Mouse (Mus musculus) kidney, postnatal 4 days (tissue): ENCODE results near the gene Hnf4a.
A peak's percentile ranks its signal among the peaks of the same experiment; 100 is the strongest.
"Not testable (repeated sequence)": the region's sequence is repeated elsewhere in the genome, so short reads cannot be mapped to it uniquely, and the experiment has no call there.

Experiments
- DNase-seq, 2 experiments: peaks; one replicate each; pipeline ENCODE4 v3.0.0; 2021; ENCODE audit warnings: mixed read lengths in 2 of 2

The Hnf4a gene

DNA sequence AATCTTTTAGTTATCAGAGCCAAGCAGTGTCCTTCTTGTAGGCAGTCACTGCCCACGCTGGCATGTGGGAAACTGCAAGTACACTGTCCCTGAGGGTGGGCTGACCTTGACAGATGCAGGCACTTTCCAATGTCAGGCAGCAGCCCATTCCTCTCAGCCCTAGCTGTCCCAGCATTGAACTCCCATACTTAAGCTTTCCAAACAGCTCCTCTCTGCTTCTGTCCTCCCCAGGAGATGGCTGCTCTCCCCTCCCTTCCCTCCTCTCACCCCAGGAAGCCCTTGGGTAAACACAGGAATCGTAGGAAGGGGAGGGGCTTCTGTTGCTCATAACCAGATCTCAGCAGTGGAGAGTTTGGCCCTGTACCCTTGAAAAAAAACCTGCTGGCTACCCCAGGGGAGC lies 88.5 kb downstream of the Hnf4a start:
- peak in 1 of 2 experiments; percentile 26 for DNase-seq

DNA sequence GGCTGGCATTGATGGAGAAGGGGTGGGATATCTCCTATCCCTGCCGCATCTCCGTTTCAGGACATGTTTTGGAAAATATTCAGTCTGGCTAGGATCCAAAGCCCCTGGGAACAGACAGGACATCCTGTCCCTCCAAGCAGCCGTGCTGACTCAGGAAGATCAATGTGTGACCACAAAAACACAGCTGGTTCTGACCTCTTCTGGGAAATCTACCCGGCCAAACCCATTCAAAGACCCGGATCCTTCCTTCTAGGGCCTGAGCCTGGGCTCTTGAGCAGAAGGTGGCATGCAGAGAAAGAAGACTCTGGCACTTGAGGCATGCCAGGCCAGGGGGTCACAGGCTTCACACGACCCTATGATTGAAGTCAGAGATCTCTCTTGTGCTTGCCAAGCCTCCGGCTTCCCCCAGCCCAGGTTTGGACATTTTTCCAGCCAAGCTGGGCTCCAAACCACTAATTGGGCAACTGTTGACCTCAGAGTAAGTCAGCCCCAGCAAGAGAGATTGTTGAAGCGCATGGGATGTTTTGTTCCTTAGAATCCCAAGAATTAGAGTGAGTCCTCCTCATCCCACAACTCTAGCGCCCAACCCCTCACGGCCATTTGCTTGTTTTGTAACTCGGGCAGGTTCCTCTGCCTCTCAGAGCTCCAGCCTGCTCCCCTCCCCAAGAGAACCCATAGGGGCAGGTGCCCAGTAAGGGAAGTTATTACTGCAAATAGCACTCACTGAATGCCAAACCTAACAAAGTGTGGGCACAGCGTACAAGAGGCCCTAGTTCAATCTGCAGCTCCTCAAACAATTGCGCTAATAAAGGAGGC lies 89.7 kb downstream of the Hnf4a start:
- peak; percentile 32 to 62 for DNase-seq

DNA sequence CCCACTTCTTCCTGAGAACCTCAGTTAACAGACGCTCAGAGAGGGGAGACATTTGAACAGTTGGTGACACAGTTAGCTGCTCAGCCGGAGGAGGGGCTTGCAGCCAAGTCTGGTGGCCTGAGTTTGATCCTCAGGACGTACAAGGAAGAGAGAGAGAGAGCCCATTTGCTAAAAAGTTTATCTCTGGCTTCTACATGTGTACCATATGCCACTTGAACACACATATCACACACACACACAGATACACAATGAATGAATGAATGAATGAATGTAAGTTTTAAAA lies 90.2 kb downstream of the Hnf4a start:
- no peak for DNase-seq

DNA sequence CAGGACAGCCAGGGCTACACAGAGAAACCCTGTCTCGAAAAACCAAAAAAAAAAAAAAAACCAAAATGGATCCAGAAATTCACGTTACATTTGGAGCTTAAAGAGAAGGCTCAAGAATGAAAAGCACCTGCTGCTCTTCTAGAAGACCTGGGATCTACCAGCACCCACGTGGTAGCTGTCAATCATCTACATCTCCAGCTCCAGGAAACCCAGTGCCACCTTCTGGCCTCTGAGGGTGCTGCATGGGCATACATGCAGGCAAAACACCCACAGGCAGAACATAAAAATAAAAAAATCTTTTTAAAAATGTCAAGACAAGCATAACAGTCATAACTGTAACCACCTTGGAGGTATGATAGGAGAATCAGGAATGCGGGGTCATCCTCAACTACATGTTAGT lies 91.1 kb downstream of the Hnf4a start:
- DNase-seq, result peak; percentile 79 to 86

DNA sequence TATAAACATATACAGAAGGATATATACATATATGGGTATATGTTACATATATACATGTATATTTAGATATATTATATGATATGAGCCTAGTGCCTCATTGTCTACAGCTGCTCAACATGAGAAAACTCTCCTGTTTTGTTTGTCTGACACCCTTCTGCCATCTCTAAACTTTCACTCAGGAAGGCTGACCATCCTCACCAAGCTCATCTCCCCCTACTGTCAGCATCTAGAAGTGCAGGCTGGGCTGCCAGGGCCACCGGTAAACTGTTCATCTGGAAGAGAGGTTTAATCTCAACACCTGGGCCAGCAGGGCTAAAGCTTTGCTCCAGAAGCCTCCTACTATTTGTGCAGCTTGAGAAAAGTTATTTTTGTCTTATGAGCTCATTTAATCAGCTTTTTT lies 92.6 kb downstream of the Hnf4a start:
- DNase-seq, result peak; percentile 82 to 84

DNA sequence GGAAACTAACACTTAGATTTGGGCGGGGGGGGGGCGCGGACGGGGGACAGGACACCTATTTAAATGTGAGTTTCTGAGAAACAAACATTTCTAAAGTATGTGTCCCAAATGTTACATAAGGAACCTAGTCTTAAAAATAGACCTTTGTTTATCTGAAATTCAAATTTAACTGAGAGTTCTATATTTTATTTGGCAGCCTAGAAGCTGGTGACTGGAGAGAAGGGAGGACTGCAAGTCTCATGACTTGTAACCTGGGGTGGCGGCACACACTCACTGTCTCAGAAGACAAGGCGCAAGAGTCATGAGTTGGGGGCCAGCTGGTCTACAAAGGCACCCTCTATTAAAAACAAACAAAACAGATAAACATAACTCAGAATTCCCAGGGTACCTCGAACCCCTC lies 94.5 kb downstream of the Hnf4a start:
- no peak for DNase-seq

DNA sequence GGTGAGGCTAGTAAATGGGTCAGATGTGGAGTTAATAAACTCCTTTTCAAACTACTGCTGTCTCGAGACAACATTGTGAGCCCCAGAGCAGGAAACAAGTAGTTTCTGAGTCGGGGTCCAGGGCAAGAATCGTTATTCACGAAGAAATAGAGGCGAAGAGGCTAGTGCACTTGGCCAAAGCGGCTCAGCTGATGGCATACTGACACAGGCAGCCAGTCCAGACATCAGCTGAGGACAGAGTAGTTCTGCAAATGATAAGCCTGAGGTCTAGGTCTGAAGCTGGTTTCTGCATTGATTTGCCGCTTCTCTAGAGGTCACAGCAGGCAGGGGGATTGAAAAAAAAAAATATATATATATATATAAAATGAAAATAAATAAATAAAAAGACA lies 95.1 kb downstream of the Hnf4a start:
- no peak for DNase-seq

DNA sequence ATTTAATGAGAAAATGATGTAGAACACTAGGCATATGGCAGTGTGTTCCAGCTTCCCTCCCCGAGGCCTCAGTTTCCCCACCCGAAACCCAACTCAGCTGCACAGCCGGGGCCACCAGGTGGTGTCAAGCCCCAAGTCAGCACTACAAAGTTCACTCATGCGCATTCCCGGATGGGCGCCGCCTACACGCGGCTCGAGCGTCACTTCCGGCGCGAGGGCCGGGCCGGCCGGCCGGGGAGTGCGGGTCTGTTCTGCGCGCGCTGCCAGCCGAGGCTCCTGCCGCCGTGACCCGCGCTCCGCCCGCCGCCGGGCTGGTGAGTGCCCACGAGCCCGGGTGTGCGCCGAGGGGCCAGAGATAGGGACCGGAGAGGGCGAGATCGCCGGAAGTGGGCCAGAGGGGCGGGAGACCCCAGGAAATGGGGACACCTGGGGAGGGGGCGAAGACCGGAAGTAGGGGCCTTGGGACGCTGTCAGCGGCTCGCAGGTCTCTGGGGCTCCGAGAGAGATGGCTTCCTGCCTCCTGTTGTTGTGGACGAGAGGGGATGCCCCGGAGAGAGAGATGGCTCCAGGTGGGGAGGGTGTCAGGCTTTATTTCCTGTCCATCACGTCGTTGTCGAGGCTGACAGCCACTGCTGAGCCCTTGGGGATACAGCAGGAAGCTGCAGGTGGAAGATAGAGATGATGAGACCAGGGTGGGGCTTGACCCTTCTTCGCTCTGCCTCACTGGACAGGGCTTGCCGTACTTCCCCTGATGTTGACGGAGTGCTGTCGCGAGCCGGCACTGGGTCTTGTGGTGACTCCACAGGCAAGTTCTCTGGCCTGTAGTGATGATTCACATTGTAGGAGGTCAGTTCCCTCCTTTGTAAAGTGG lies 95.7 kb downstream of the Hnf4a start, which contains the start of gene Ttpal:
Gene Ttpal (plus strand): TSS at position 214 of the 871 bp plus-strand sequence.
- DNase-seq, result peak; percentile 90 to 94

DNA sequence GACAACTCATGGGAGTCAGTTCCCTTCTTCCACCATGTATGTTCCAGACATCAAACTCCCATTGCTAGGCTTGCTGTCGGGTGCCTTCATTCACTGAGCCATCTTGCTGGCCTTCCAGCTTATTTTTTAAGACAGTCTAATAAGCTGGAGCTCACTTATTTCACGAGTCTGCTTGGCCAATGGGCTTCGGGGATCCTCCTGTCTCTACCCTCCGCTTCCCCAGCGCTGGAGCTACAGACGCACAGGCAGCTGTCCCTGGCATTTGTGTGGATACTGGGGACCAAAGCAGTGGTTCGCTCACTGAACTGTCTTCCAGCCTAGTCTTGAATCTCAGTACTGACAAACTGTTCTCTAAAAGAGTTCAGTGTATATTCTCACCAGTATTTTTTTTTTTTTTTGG lies 99.6 kb downstream of the Hnf4a start:
- no peak for DNase-seq

DNA sequence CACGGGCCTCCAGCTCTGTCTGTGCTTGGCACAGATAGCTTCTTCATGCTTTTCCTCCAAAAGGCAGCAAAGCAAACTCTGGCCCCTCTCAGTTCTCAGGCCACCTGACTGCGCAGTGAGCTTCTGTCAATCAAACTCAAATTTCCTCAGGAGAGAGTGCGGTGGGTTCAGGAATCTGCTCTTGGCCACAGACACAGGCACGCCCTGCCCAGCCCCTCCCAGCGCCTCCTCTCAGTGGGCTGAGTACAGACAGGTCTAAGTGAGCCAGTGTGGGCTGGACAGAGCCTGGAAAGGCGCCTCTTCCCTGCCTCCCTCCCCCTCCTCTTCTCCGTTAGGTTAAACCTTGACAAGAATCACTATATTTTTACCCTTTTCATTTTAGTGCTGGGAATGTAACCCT lies 101.4 kb downstream of the Hnf4a start:
- no peak for DNase-seq

DNA sequence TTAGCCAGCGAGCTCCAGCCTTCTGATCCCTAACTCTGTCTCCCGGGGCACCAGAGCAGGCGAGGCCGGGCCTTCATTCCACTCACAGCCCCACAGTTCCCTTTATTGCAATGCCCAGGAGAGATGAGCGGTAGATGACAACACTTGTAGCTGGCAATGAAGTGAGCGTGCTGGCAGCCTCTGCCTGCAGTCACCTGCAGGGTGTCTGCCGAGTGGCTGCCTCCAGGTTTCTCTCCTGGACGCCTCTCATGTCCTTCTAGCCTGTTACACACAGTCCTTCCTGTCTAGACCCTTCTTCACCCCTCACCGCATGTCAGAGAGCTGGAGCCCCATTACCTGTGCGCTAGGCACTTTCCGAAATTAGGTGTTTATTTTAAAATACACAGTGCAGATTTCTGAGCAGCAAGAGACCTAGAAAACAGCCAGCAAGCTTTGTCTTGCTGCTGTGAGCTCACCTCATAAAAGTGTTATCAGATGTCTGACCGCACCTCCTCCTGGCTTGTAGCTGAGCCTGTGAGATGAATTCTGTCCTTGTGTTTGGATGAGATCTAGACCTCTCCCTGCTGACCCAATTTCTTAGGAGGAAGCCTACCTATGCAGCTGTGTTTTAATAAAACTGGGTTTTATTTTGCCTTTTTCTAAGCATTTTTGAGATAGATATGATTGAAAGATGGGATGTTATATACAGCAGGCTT lies 102.8 kb downstream of the Hnf4a start:
- DNase-seq, result no peak

DNA sequence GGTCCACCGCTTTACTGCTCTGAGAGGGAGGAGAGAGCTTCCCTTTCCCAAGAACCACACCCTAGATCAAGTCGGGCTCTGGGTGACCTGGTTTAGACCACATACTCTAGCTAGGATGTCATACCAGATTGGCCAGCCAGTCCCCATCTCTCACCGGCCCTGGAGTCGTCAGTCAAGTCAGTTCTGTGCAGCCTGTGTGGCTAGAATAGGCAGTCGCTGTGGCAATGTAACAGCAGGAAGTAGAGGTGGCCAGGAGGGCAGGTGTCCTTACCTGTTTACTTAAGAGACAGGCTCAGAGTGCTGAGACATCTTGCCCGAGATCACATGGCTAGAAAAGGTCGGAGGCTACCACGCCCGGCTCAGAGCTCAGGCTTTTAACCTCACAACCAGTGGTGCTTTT lies 104.6 kb downstream of the Hnf4a start:
- DNase-seq, result no peak

DNA sequence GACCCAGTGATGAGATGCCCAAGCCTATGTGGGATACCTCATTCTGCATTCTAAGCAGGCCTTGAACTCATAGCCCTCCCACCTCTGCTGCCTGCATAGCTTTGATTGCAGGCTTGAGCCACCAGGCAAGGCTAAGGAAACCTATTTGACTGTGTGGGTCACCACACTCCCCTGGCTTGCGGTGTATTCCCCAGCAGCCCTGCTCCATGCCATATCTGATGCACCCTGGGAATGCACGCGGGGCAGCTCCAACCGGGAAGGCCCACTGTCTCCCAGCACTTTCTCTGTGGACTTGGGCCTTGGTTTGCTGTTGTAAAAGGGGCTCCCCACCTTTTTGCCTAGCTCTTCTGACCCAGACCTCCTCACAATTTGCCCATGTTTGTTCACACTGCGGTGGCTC lies 106.6 kb downstream of the Hnf4a start:
- DNase-seq, result no peak

DNA sequence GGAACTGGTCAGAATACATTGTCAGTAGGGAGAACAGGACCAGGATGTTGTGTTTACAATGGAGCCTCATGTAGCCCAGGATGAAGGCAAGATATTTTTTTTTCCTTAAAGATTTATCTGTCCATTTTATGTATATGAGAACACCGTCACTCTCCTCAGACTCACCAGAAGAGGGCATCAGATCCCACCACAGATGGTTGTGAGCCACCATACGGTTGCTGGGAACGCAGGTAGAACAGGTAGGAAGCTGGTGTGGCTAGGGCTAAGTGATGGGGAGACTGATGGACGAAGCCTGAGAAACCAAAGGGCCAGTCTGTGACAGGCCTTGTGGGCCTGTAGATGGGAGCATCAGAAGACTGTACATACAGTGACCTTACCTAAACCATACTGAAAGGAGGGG lies 107.4 kb downstream of the Hnf4a start:
- DNase-seq, result no peak

DNA sequence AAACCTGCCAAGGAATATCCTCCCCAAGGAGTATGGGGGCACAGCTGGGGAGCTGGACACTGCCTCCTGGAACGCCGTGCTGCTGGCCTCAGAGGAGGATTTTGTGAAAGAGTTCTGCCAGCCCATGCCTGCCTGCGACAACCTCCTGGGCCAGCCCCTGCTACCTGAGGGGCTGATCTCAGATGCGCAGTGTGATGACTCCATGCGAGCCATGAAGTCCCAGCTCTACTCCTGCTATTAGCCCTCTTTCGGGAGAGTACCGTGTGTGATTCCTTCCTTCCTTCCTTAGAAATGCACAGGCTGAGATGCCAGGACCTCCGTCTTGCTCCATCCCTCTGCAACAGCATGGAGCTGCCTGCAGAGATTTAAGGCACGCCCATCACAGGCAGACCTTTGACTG lies 108.8 kb downstream of the Hnf4a start:
- no peak for DNase-seq

DNA sequence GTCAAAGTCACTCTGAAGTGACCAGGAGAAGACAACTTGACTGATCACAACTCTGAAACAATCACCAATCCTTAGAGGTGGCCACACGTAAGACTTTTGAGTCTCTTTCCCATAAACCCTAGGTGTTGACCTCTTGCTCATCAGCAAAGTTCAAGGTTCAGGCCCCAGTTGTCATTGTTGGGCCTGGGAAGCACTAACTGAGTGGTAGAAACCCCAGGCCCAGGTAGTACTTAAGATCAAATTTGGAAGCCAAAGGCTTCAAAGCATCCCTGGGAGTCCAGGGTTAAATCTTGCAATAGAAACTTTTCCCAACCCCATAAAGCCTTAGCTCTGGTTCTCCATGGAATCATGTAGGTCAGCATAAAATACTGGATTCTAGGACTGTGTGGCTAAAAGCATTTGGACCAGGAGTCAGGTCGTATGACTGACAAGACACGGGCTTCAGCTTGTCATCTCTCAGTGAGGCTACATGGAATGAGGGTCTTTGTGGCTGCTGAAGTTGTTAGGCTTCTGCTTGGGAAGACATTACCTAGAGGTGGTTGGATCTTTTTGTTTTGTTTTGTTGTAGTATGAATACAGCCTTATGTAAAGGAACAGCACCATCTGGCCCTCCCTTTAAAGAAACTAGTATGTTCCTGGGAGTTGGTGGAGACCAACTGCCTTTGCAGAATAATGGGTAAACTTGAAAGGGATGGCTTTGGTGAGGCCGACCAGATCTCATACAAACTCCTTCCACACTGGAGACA lies 109.5 kb downstream of the Hnf4a start:
- DNase-seq, result no peak

DNA sequence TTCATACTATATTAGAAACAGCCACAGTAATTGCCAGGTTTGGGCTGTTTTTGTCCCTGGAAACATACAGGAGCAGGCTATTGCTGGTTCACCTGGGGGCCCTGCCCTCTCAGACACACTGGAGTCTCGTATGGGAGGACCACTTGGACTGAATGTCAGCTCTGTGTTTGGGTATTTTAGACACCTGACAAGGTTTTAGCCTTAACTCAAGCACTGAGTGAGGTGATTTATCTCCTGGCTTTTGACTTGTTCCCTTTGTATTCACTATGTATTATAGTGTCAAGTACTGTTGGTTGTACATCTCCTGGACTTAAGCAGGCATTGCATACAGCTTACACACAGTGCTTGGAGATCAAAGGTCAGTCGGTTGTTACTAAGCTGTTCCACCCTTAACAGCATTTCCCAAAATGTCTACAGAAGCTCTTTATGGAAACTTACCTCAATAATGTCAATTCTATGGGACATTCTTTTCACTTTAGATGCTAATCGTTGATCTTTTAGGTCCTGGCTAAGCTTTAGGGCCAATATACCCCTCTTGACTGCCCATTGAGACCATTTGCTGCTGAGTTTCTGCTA lies 110.1 kb downstream of the Hnf4a start:
- DNase-seq, result no peak

DNA sequence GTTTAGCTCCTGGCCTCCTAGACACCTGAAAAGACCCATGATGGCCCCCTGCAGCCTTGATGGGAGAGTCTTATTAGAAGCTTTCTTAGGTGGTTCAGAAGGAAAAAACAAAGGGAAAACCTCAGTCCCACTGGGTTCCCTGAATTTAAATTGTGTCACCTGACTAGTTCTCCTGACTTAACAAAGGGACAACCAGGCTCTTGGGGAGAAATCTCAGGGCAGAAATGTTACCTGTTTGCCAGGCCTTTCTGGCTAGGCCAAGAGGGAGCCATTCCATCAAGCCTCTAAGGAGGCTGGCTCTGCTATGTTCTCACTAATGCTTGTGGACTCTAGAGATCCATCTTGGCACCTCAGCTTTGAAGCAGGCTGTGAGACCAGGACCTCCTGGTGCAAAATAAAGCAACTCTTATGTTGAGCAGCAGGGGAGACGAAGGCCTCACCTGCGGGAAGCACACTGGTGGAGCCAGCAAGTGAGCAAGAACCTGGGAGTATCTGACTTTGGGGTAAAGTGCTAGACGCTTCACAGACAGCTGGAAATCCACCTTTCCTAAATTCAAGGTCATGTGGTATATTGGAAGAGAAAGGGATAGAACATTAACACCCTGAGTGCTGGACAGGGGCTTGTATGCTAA lies 110.7 kb downstream of the Hnf4a start:
- no peak for DNase-seq

DNA sequence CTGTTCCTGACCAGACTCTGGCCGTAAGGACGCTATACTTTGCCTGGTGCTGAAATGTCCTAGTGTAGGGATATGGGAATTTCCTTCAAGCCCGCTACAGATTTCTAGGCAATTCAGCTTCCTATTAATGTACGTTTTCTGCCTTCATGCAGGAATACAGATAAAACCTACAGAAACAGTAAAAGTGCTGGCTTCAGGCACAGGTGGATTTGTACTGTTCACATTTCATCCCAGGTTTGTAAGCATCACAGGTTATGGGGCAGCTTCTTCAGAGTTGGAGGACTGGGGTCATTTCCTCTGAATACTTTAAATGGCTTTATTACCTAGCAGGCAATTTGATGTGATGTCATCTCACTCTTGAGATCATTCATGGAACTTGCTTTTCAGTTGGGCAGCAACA lies 111.3 kb downstream of the Hnf4a start:
- no peak for DNase-seq

DNA sequence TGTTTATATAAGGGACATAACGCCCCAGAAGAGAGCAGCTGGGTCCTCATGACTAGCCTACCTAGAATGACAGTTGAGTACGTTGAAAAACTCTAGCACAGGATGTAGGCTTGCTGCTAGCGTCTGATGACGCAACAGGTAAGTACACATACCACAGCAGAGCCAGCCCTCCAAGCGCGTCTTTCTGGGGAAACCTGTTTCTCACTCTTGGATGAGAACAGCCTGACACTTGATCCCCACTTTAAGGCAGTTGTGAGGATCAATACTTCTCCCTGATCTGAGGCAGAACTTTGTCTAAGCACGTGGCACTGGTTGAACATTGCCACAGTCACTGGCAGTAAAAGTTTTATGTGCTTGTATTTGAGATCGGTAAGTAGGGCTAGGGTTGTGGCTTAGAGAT lies 113.8 kb downstream of the Hnf4a start:
- DNase-seq, result no peak

DNA sequence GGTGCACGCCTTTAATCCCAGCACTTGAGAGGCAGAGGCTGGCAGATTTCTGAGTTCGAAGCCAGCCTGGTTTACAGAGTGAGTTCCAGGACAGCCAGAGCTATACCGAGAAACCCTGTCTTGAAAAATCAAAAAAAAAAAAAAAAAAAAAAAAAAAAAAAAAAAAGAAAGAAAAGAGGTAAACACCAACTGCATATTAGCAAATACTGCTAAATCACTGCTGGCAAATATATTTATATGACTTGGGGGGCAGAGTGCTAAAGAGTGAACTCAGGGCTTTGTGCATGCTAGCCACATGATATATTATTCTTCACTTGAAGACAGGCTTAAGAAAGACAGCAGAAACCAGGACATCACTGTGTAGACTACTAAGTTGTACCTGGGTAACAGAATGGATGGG lies 114.8 kb downstream of the Hnf4a start:
- DNase-seq, result not testable (repeated sequence)
